Mouse (Mus musculus): ENCODE measurements around the gene Pctp.

Gene Pctp

GRCm38 (mm10) chr11:90006111-90006510 lies 3.4 kb upstream of the Pctp start:
- no peak for DNase-seq

GRCm38 (mm10) chr11:90003386-90003785 lies 692 bp upstream of the Pctp start:
- no peak for DNase-seq

GRCm38 (mm10) chr11:90002987-90003348 lies 274 bp upstream of the Pctp start:
- no peak for DNase-seq

- DNase-seq, result no peak
These were observed 1.1 kb downstream of the Pctp start for GRCm38 (mm10) chr11:90001396-90002230.

GRCm38 (mm10) chr11:90000666-90001065 lies 2.0 kb downstream of the Pctp start:
- DNase-seq, result no peak

- DNase-seq, result no peak
These were observed 3.5 kb downstream of the Pctp start for GRCm38 (mm10) chr11:89998996-89999770.

- DNase-seq, result no peak
These were observed 5.8 kb downstream of the Pctp start for GRCm38 (mm10) chr11:89996856-89997255.

- DNase-seq, result no peak
These were observed 6.3 kb downstream of the Pctp start for GRCm38 (mm10) chr11:89996406-89996805.

GRCm38 (mm10) chr11:89995596-89995995 lies 7.1 kb downstream of the Pctp start:
- DNase-seq, result no peak

GRCm38 (mm10) chr11:89994706-89995105 lies 8.0 kb downstream of the Pctp start:
- DNase-seq, result no peak

- no peak for DNase-seq
These were observed 11.0 kb downstream of the Pctp start for GRCm38 (mm10) chr11:89991661-89992060.

- peak; percentile 78 for DNase-seq
These were observed 13.6 kb downstream of the Pctp start for GRCm38 (mm10) chr11:89988936-89989589.

GRCm38 (mm10) chr11:89986516-89986915 lies 16.2 kb downstream of the Pctp start:
- DNase-seq, result no peak

GRCm38 (mm10) chr11:89985200-89986187 lies 17.2 kb downstream of the Pctp start:
- DNase-seq, result no peak

GRCm38 (mm10) chr11:89984436-89984835 lies 18.3 kb downstream of the Pctp start:
- DNase-seq, result no peak

- no peak for DNase-seq
These were observed 19.8 kb downstream of the Pctp start for GRCm38 (mm10) chr11:89982918-89983317.

- no peak for DNase-seq
These were observed 22.6 kb downstream of the Pctp start for GRCm38 (mm10) chr11:89980106-89980505.

GRCm38 (mm10) chr11:89978914-89979818 lies 23.5 kb downstream of the Pctp start:
- no peak for DNase-seq

GRCm38 (mm10) chr11:89978353-89978831 lies 24.3 kb downstream of the Pctp start:
- no peak for DNase-seq

- no peak for DNase-seq
These were observed 24.8 kb downstream of the Pctp start for GRCm38 (mm10) chr11:89977746-89978352.

- no peak for DNase-seq
These were observed 26.3 kb downstream of the Pctp start for GRCm38 (mm10) chr11:89976361-89976760.

All from right cerebral cortex, postnatal 14 days (tissue).